Mouse (Mus musculus) monocyte, adult 5-6 weeks (primary cell): ENCODE data around the gene Hp. TPM values are rescaled to one million over a fixed set of nuclear protein-coding genes. Genes with fewer than 3 reads are reported as not detected.

Experiments
- ATAC-seq: fragments of 153-309, 156-312 bp; replicated peaks from 2 replicates; pipeline ENCODE4 v1.8.0; 2017; ENCODE audit warnings: mild to moderate bottlenecking; ENCODE audit not compliant: low TSS enrichment, insufficient number of reproducible peaks, severe bottlenecking, poor library complexity, low FRiP score
- total RNA-seq: library from RNA; stranded (forward); fragments of 200-1000, 200-491, 200-594 nt; gene quantifications from 3 replicates; pipeline ENCODE4 v1.2.3, GENCODE M21; 2017

Gene Hp
- total RNA-seq, 1 experiment from 2014 or later, result 206 TPM

DNA sequence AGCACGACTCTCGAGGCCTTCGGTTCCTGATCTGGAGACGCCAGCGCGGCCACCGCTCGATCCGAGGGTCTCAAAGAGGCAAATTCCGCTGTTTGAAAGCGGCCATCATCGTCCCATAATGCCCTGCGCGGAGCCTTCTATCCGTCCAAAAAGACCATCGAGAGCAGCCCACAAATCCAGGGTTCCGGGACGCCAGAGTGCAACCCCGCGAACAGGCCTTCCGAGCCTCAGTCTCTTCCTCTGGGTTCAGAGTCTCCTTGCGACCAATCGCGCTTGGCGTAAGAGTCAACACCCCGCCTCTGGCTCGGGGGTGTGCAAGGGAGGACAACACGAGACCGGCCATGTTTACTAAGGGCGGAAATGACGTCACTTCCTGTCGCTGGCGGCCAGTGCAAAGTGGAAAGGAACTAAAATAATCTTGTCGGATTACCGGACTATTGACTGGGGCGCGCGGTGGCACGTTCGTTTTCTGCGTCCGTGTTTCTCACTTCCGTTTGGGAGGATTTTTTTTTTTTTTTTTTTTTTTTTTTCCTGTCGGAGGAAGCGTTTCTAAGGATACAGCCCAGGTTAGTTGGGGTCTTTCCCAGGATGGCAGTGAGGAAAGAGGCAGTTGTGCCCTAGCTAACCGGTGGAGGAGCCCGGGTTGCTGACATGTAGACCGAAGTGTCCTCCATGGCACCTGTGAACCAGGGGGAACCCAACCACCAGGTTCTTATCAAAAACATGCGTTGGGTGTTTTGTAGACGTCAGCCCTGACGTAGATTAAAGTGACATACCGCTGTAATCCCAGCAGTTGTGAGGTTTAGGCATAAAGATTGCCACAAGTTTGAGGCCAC is 13.3 kb downstream of the Hp start, which contains the start of the genes Dhx38 and Txnl4b:
Gene Dhx38 (minus strand): TSS at position 364 of the 836 bp plus-strand sequence.
Gene Txnl4b (plus strand): TSS at position 395 of the 836 bp plus-strand sequence.
- ATAC-seq, result peak; percentile 95

GRCm38 (mm10) chr8:109564766-109565165 is 14.2 kb downstream of the Hp start:
- no peak for ATAC-seq

GRCm38 (mm10) chr8:109563881-109564280 is 15.1 kb downstream of the Hp start:
- no peak for ATAC-seq

- no peak for ATAC-seq
Observed at GRCm38 (mm10) chr8:109551663-109552062, 27.3 kb downstream of the Hp start.

DNA sequence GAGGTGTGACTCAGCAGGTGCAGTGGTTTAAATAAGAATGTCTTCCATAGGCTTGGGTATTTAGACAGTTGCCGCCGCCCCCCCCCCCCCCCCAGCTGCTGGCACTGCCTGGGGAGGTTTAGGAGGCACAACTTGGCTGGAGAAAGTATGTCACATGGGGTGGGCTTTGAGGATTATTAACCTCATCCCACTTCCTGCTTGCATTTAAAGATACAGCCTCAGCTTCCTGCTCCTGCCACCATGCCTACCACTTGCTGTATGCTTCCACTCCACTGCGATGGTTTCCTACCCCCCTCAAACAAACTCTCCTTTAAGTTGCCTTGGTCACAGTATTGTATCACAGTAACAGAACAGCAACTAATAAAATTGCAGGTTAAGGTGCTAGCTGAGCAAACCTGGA is 34.9 kb downstream of the Hp start:
- no peak for ATAC-seq

DNA sequence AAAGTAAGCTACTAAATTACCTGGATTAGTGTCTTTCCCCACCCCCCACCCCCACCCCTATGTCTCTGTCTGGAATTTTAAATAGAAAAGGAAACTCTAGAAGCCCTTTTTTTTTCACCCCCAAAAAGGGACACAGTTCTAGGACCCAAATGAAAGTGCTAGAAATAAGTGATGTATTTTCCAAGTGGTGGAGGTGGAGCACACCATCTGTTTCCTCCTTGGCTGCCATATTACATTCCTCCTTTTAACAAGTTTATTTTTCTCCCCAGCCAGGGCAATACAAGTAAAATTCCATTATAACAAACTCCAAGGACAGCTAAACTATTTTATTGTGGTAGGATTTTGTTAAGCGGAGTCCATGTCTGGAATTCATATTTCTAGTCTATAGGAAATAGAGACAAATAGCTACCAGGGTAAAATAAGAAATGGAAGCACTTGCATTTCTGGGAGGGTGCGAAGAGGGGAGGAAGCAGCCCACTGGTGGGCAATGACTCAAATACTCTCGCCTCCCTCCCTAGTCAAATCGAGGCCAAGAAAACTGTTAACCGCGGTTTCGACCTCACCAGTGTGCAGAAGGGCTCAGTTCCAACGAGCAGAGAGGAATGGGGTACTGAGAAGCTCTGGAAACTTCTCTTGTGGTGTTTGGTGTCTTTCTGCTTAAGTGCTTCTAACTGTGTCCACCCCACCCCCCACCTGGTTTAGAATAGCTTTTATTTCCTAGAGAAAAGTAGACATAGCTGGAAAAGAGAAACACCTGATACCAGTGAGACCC is 36.0 kb downstream of the Hp start:
- ATAC-seq, result no peak

DNA sequence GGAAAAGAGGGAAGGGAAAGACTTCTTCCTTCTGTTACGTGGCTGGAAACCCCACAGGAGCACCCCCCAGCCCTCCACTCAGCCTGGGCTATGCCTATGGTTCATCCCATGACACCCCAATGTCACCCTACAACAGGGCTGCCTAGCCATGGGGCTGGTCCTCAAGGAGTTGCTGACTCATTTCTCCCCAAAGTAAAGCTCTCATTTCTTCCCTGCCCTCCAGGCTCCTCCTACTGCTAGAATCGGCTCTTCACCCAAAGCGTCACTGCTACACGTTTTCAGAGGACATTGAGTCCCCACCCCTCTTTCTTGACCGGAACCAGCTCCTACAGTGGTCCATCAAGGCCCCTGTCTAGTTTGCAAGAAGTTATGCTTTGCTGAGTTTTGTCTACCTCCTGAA is 36.8 kb downstream of the Hp start:
- no peak for ATAC-seq

GRCm38 (mm10) chr8:109536703-109537102 is 42.3 kb downstream of the Hp start:
- ATAC-seq, result 0 out of 2 replicates have a peak, but pooled peaks have one; percentile 36

GRCm38 (mm10) chr8:109535140-109535990 is 43.6 kb downstream of the Hp start:
- ATAC-seq, result no peak

Other genes starting within 250 kb of the Hp start
- 0.38 to 1.2 TPM in 2 of 3 replicates, not detected in the other for gene Pmfbp1, start 85.1 kb downstream of the Hp start, total RNA-seq
- gene Dhx38, start 13.3 kb downstream of the Hp start, total RNA-seq, result 89.8 to 95.4 TPM (median 90.7 TPM) in 3 replicates
- 8.9 to 10.1 TPM (median 9.8 TPM) in 3 replicates for gene Txnl4b, start 13.3 kb downstream of the Hp start, total RNA-seq
- gene Dhodh, start 29.5 kb upstream of the Hp start, total RNA-seq, result 6.1 to 12.4 TPM (median 11.2 TPM) in 3 replicates
- gene Pkd1l3, start 35.3 kb upstream of the Hp start, total RNA-seq, result 1.1 TPM in 1 of 3 replicates, not detected in the others
- 139 to 149 TPM (median 144 TPM) in 3 replicates for gene Ist1, start 114.1 kb upstream of the Hp start, total RNA-seq
- 12.7 to 16.6 TPM (median 16.3 TPM) in 3 replicates for gene Zfp821, start 126.4 kb upstream of the Hp start, total RNA-seq
- 19.1 to 27.7 TPM (median 20.6 TPM) in 3 replicates for gene Atxn1l, start 158.6 kb upstream of the Hp start, total RNA-seq
- 56.2 to 94.9 TPM (median 71.5 TPM) in 3 replicates for gene Ap1g1, start 199.4 kb upstream of the Hp start, total RNA-seq